Mouse (Mus musculus): Measurements from ENCODE around the gene Tlr6.

The Tlr6 gene

GRCm38 (mm10) chr5:64959843-64960230, at the start of gene Tlr6:
TSS of gene Tlr6 (minus strand) at chr5:64960097.
- DNase-seq = peak; percentile 60 to 72

- DNase-seq = peak in 1 of 2 experiments; percentile 24
Observed at GRCm38 (mm10) chr5:65006011-65006491, 46.2 kb upstream of the Tlr6 start.

GRCm38 (mm10) chr5:65005251-65005650, 45.4 kb upstream of the Tlr6 start:
- no peak for DNase-seq

GRCm38 (mm10) chr5:65003946-65004535, 44.1 kb upstream of the Tlr6 start:
- no peak for DNase-seq

- DNase-seq = peak; percentile 21 to 56
Observed at GRCm38 (mm10) chr5:65002940-65003824, 43.3 kb upstream of the Tlr6 start.

- DNase-seq = no peak
Observed at GRCm38 (mm10) chr5:64995408-64995807, 35.5 kb upstream of the Tlr6 start.

GRCm38 (mm10) chr5:64992540-64992939, 32.6 kb upstream of the Tlr6 start:
- no peak for DNase-seq

- DNase-seq = no peak
Observed at GRCm38 (mm10) chr5:64989940-64990339, 30.0 kb upstream of the Tlr6 start.

- no peak for DNase-seq
Observed at GRCm38 (mm10) chr5:64985971-64986370, 26.1 kb upstream of the Tlr6 start.

- no peak for DNase-seq
Observed at GRCm38 (mm10) chr5:64977128-64977527, 17.2 kb upstream of the Tlr6 start.

GRCm38 (mm10) chr5:64975121-64975520, 15.2 kb upstream of the Tlr6 start:
- DNase-seq = no peak

GRCm38 (mm10) chr5:64969861-64970771, 10.2 kb upstream of the Tlr6 start, which contains the start of gene Fam114a1:
TSS of gene Fam114a1 (plus strand) at chr5:64970071.
- DNase-seq = peak; percentile 15 to 31

GRCm38 (mm10) chr5:64968961-64969860, 9.3 kb upstream of the Tlr6 start:
- DNase-seq = peak in 1 of 2 experiments; percentile 5

GRCm38 (mm10) chr5:64963735-64964134, 3.8 kb upstream of the Tlr6 start:
- no peak for DNase-seq

- no peak for DNase-seq
Observed at GRCm38 (mm10) chr5:64963271-64963670, 3.4 kb upstream of the Tlr6 start.

GRCm38 (mm10) chr5:64960857-64961391, 1.0 kb upstream of the Tlr6 start:
- no peak for DNase-seq

- no peak for DNase-seq
Observed at GRCm38 (mm10) chr5:64958991-64959842, 680 bp downstream of the Tlr6 start.

GRCm38 (mm10) chr5:64954931-64955330, 5.0 kb downstream of the Tlr6 start:
- no peak for DNase-seq

- no peak for DNase-seq
Observed at GRCm38 (mm10) chr5:64951486-64951885, 8.4 kb downstream of the Tlr6 start.

- DNase-seq = no peak
Observed at GRCm38 (mm10) chr5:64932775-64933174, 27.1 kb downstream of the Tlr6 start.
